Mouse (Mus musculus) neural tube, embryonic 14.5 days (tissue): ENCODE results near the gene Dph2. TPM values are rescaled to one million over a fixed set of nuclear protein-coding genes. Genes with fewer than 3 reads are reported as not detected.

Experiments used
- ATAC-seq: fragments of 200-750 bp; cut with Nextera tagmentation; 2 replicates; pipeline ENCODE4 v1.8.0; 2017; ENCODE audit warnings: low read depth, mild to moderate bottlenecking, moderate TSS enrichment, moderate library complexity
- H3K27ac ChIP-seq: fragments of 300-500 bp; sonication (generic); 2 replicates; pipeline ENCODE4 v1.5.1; 2014; ENCODE audit warnings: low read depth, mild to moderate bottlenecking, control low read depth, low read length, moderate library complexity, mixed read lengths
- H3K27me3 ChIP-seq: fragments of 300-500 bp; sonication (generic); 2 replicates; pipeline ENCODE4 v1.6.1; 2014; ENCODE audit warnings: low read length; ENCODE audit not compliant: control insufficient read depth, insufficient read depth
- H3K36me3 ChIP-seq: fragments of 300-500 bp; sonication (generic); 2 replicates; pipeline ENCODE4 v1.6.1; 2014; ENCODE audit warnings: low read length, mixed read lengths; ENCODE audit not compliant: control insufficient read depth, insufficient read depth
- H3K4me1 ChIP-seq: fragments of 300-500 bp; sonication (generic); 2 replicates; pipeline ENCODE4 v1.6.1; 2014; ENCODE audit warnings: low read length; ENCODE audit not compliant: control insufficient read depth, insufficient read depth
- H3K4me2 ChIP-seq: fragments of 300-500 bp; sonication (generic); 2 replicates; pipeline ENCODE4 v1.6.1; 2014; ENCODE audit warnings: mild to moderate bottlenecking, low read depth, low read length, control low read depth
- H3K4me3 ChIP-seq: fragments of 300-500 bp; sonication (generic); 2 replicates; pipeline ENCODE4 v1.5.1; 2014; ENCODE audit warnings: low read depth, low read length, control low read depth, mixed read lengths
- H3K9ac ChIP-seq: fragments of 300-500 bp; sonication (generic); replicated peaks from 2 replicates; pipeline ENCODE4 v1.6.1; 2014; ENCODE audit warnings: low read depth, mild to moderate bottlenecking, control low read depth, low read length, mixed read lengths
- H3K9me3 ChIP-seq: fragments of 300-500 bp; sonication (generic); 2 replicates; pipeline ENCODE4 v1.6.1; 2016; ENCODE audit warnings: low read length; ENCODE audit not compliant: control insufficient read depth
- WGBS: fragments of 180-500 bp; shearing (Covaris S2); extraction: QIAGEN DNeasy Blood & Tissue Kit; methylation state at CpG from one replicate; pipeline ENCODE4 v1.1.7; 2014; 5-methylcytosine and 5-hydroxymethylcytosine counted together
- polyA plus RNA-seq: library from polyadenylated mRNA; unstranded; fragments of >200 nt; fragmentation: Nextera tagmentation; extraction: Ambion mirVana; gene quantifications from 2 replicates; pipeline ENCODE4 v1.2.1, GENCODE M21; 2014

Dph2 gene
- polyA plus RNA-seq, 1 experiment from 2014 or later = 21.5 TPM

- no peak overlapping the region for H3K27ac ChIP-seq
- no peaks in the 10 kb centered on the region for H3K9me3 ChIP-seq
- no peak for ATAC-seq
- no peaks in the 10 kb centered on the region for H3K27me3 ChIP-seq
- H3K4me3 ChIP-seq = no peak overlapping the region
- peaks cover 52% of the 10 kb centered on the region for H3K36me3 ChIP-seq
- WGBS = 94% methylated on average over 10 of the region's 10 CpGs
- H3K4me2 ChIP-seq = no peak overlapping the region
- no peak overlapping the region for H3K9ac ChIP-seq
- H3K4me1 ChIP-seq = peaks cover 12% of the 10 kb centered on the region
Measured at GRCm38 (mm10) chr4:117904094-117904493, 12.3 kb upstream of the Dph2 start.

- no peak overlapping the region for H3K27ac ChIP-seq
- ATAC-seq = no peak
- no peak overlapping the region for H3K4me3 ChIP-seq
- H3K9me3 ChIP-seq = no peaks in the 10 kb centered on the region
- no peak overlapping the region for H3K4me2 ChIP-seq
- 90% methylated on average over 3 of the region's 3 CpGs for WGBS
- H3K4me1 ChIP-seq = no peaks in the 10 kb centered on the region
- H3K27me3 ChIP-seq = no peaks in the 10 kb centered on the region
- H3K36me3 ChIP-seq = peaks cover 65% of the 10 kb centered on the region
- H3K9ac ChIP-seq = no peak overlapping the region
Measured at GRCm38 (mm10) chr4:117898111-117898510, 6.3 kb upstream of the Dph2 start.

GRCm38 (mm10) chr4:117896031-117896430, 4.2 kb upstream of the Dph2 start:
- 94% methylated on average over 6 of the region's 6 CpGs for WGBS
- Histone ChIP-seq H3K9me3 (no peaks in the 10 kb centered on the region), H3K4me3 (no peak overlapping the region), H3K4me2 (no peak overlapping the region), H3K27me3 (no peaks in the 10 kb centered on the region), H3K36me3 (peaks cover 48% of the 10 kb centered on the region), H3K27ac (no peak overlapping the region), H3K9ac (no peak overlapping the region), H3K4me1 (peaks cover 6% of the 10 kb centered on the region; the same call in 1 of the 2 replicates)
- ATAC-seq = no peak

GRCm38 (mm10) chr4:117895339-117895738, 3.5 kb upstream of the Dph2 start:
- ATAC-seq = no peak
- no peak overlapping the region for H3K4me2 ChIP-seq
- H3K9ac ChIP-seq = no peak overlapping the region
- H3K9me3 ChIP-seq = no peaks in the 10 kb centered on the region
- WGBS = 78% methylated on average over 7 of the region's 7 CpGs
- peaks cover 7% of the 10 kb centered on the region; the same call in 1 of the 2 replicates for H3K4me1 ChIP-seq
- H3K27ac ChIP-seq = no peak overlapping the region
- H3K27me3 ChIP-seq = no peaks in the 10 kb centered on the region
- peaks cover 43% of the 10 kb centered on the region for H3K36me3 ChIP-seq
- H3K4me3 ChIP-seq = no peak overlapping the region

- Histone ChIP-seq H3K4me3 (no peak overlapping the region), H3K27me3 (no peaks in the 10 kb centered on the region), H3K36me3 (peaks cover 37% of the 10 kb centered on the region), H3K4me1 (peaks cover 7% of the 10 kb centered on the region; the same call in 1 of the 2 replicates), H3K27ac (no peak overlapping the region), H3K9ac (no peak overlapping the region), H3K4me2 (no peak overlapping the region), H3K9me3 (no peaks in the 10 kb centered on the region)
- WGBS = 89% methylated on average over 8 of the region's 8 CpGs
- ATAC-seq = no peak
Measured at GRCm38 (mm10) chr4:117894601-117895000, 2.8 kb upstream of the Dph2 start.

- Histone ChIP-seq H3K4me2 (no peak overlapping the region), H3K27me3 (no peaks in the 10 kb centered on the region), H3K4me1 (peaks cover 7% of the 10 kb centered on the region; the same call in 1 of the 2 replicates), H3K9ac (no peak overlapping the region), H3K27ac (no peak overlapping the region), H3K36me3 (peaks cover 28% of the 10 kb centered on the region), H3K9me3 (no peaks in the 10 kb centered on the region), H3K4me3 (no peak overlapping the region)
- 32% methylated on average over 9 of the region's 9 CpGs for WGBS
- ATAC-seq = no peak
Measured at GRCm38 (mm10) chr4:117893376-117893775, 1.5 kb upstream of the Dph2 start.

GRCm38 (mm10) chr4:117890750-117891149, 1.1 kb downstream of the Dph2 start:
- peaks cover 16% of the 10 kb centered on the region for H3K4me1 ChIP-seq
- H3K9me3 ChIP-seq = no peaks in the 10 kb centered on the region
- 78% methylated on average over 8 of the region's 8 CpGs for WGBS
- H3K36me3 ChIP-seq = peaks cover 17% of the 10 kb centered on the region
- no peak overlapping the region for H3K4me3 ChIP-seq
- no peak for ATAC-seq
- no peak overlapping the region for H3K27ac ChIP-seq
- no peak overlapping the region for H3K9ac ChIP-seq
- H3K27me3 ChIP-seq = no peaks in the 10 kb centered on the region
- H3K4me2 ChIP-seq = peak overlapping the region; percentile 89; the same call in 1 of the 2 replicates

- 95% methylated on average over 14 of the region's 14 CpGs for WGBS
- H3K27me3 ChIP-seq = no peaks in the 10 kb centered on the region
- peaks cover 16% of the 10 kb centered on the region for H3K4me1 ChIP-seq
- H3K9ac ChIP-seq = no peak overlapping the region
- H3K4me2 ChIP-seq = no peak overlapping the region
- no peak for ATAC-seq
- no peaks in the 10 kb centered on the region for H3K9me3 ChIP-seq
- peaks cover 19% of the 10 kb centered on the region for H3K36me3 ChIP-seq
- H3K4me3 ChIP-seq = no peak overlapping the region
- H3K27ac ChIP-seq = no peak overlapping the region
Measured at GRCm38 (mm10) chr4:117890031-117890430, 1.8 kb downstream of the Dph2 start.

GRCm38 (mm10) chr4:117889471-117889870, 2.4 kb downstream of the Dph2 start:
- H3K4me1 ChIP-seq = peaks cover 16% of the 10 kb centered on the region
- no peak for ATAC-seq
- H3K9ac ChIP-seq = no peak overlapping the region
- peaks cover 19% of the 10 kb centered on the region for H3K36me3 ChIP-seq
- H3K9me3 ChIP-seq = no peaks in the 10 kb centered on the region
- WGBS = 94% methylated on average over 15 of the region's 15 CpGs
- H3K4me2 ChIP-seq = no peak overlapping the region
- no peaks in the 10 kb centered on the region for H3K27me3 ChIP-seq
- no peak overlapping the region for H3K27ac ChIP-seq
- no peak overlapping the region for H3K4me3 ChIP-seq
